ENCODE assay signal across 27 mouse cellular contexts in the genomic region with DNA sequence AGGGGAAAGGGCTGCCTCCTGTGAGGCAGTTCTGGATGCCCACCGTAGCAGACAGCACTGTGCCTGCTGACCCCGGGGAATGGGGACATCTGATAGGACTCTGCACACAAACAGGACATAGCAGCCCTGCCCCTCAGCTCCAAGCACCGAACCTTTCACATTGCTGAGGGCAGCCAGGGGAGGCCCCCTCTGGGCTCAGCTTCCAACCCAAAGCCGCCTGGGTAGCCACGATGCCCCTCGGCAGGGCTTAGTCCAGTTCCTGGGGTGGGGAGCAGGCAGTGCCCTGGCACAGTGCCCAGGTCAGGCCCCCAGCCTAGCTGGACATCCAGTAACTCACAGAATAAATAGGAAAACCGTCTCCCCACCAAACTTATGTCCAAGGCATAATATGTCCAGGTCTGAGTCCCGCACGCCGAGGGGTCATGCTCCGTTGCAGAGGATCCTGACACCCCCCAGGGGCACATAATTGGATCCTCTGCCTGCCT. TPM values are rescaled to one million over a fixed set of nuclear protein-coding genes. Genes with fewer than 3 reads are reported as not detected.
A peak's percentile ranks its signal among the peaks of the same experiment; 100 is the strongest.
DNase-seq lines count a peak whose midpoint lies in the region; ATAC-seq lines count a peak whose summit lies in the region.
"Had no signal": no experiment of that assay in that cellular context is flagged by ENCODE, and none has a peak within 500 bp of the region (broad histone marks: within the 10 kb centered on the region; RNA-seq: fewer than 3 reads in every experiment).

No protein-coding gene starts in this region.

- no peaks in the 10 kb centered on the region for H3K9me3 ChIP-seq in forebrain, embryonic 13.5 days (replicated peaks)
- H3K9me3 ChIP-seq in forebrain, embryonic 15.5 days = no peaks in the 10 kb centered on the region
- H3K9me3 ChIP-seq: hindbrain, embryonic 15.5 days; kidney, embryonic 15.5 days; limb, embryonic 12.5 days; liver, embryonic 15.5 days; midbrain, embryonic 15.5 days had no signal

- intact Hi-C loops in left cerebral cortex, postnatal 4 days (cut with DNase I) = no loop called here
- intact Hi-C loops in left cerebral cortex, postnatal 25 days (cut with DNase I) = no loop called here

- H3K4me3 ChIP-seq in forebrain, embryonic 13.5 days = no peak overlapping the region
- H3K4me3 ChIP-seq in forebrain, embryonic 15.5 days = no peak overlapping the region
- H3K4me3 ChIP-seq: hindbrain, embryonic 15.5 days; kidney, embryonic 15.5 days; left cerebral cortex, adult 2 months; limb, embryonic 12.5 days; liver, embryonic 15.5 days; midbrain, embryonic 15.5 days; myocyte had no signal

- no peak overlapping the region for H3K27ac ChIP-seq in forebrain, embryonic 13.5 days
- H3K27ac ChIP-seq in forebrain, embryonic 15.5 days (replicated peaks) = no peak overlapping the region
- H3K27ac ChIP-seq: hindbrain, embryonic 15.5 days; left cerebral cortex, adult 2 months; limb, embryonic 12.5 days; liver, embryonic 15.5 days; midbrain, embryonic 15.5 days; stomach, postnatal 0 days had no signal

- H3K4me1 ChIP-seq in forebrain, embryonic 13.5 days = peaks cover 27% of the 10 kb centered on the region
- peaks cover 28% of the 10 kb centered on the region for H3K4me1 ChIP-seq in forebrain, embryonic 15.5 days

- no peak overlapping the region for H3K4me2 ChIP-seq in forebrain, embryonic 13.5 days
- no peak overlapping the region for H3K4me2 ChIP-seq in forebrain, embryonic 15.5 days (replicated peaks)
- H3K4me2 ChIP-seq: hindbrain, embryonic 15.5 days; kidney, embryonic 15.5 days; limb, embryonic 12.5 days; liver, embryonic 15.5 days; midbrain, embryonic 15.5 days had no signal

- ATAC-seq in forebrain, embryonic 13.5 days = no peak
- no peak for ATAC-seq in forebrain, embryonic 15.5 days (replicated peaks)
- ATAC-seq: activated CD4-positive, CD25-positive, alpha-beta regulatory T cell, adult 4 months; intestine, postnatal 0 days; lung, postnatal 0 days; midbrain, embryonic 15.5 days; Patski had no signal

- DNase-seq in left cerebral cortex, postnatal 4 days = peak; percentile 9
- no peak for DNase-seq in left cerebral cortex, postnatal 25 days (ENCODE audit: low spot score in 2 of 2)
- peak; percentile 65 for DNase-seq in testis, postnatal 10 days (ENCODE audit: low spot score)
- no peak for DNase-seq in testis, postnatal 14 days (ENCODE audit: low spot score)
- DNase-seq in yolk sac, embryonic 10.5 days (ENCODE audit: low spot score) = no peak
- DNase-seq: adrenal gland, postnatal 25 days; cerebellum, adult 18-20 months; gastrocnemius, postnatal 10 days; kidney, postnatal 4 days; layer of hippocampus, adult 9-11 months; retina, postnatal 1 day; thymus, postnatal 14 days had no signal

- 0 out of 2 replicates have a peak overlapping the region, but pooled peaks have one; percentile 16 for H3K9ac ChIP-seq in forebrain, embryonic 13.5 days
- H3K9ac ChIP-seq in forebrain, embryonic 15.5 days (replicated peaks) = no peak overlapping the region
- H3K9ac ChIP-seq: hindbrain, embryonic 15.5 days; kidney, embryonic 15.5 days; limb, embryonic 12.5 days; liver, embryonic 15.5 days; midbrain, embryonic 15.5 days had no signal

- WGBS in forebrain, embryonic 13.5 days = 88% methylated on average over 11 of the region's 11 CpGs
- 87% methylated on average over 11 of the region's 11 CpGs for WGBS in forebrain, embryonic 15.5 days

- peaks cover 72% of the 10 kb centered on the region for H3K36me3 ChIP-seq in forebrain, embryonic 13.5 days (ENCODE audit: poor library complexity, severe bottlenecking)
- H3K36me3 ChIP-seq in forebrain, embryonic 15.5 days = peaks cover 62% of the 10 kb centered on the region

- H3K27me3 ChIP-seq in forebrain, embryonic 13.5 days = no peaks in the 10 kb centered on the region
- no peaks in the 10 kb centered on the region for H3K27me3 ChIP-seq in forebrain, embryonic 15.5 days
- H3K27me3 ChIP-seq: hindbrain, embryonic 15.5 days; kidney, embryonic 15.5 days; limb, embryonic 12.5 days; liver, embryonic 15.5 days; midbrain, embryonic 15.5 days; Patski had no signal

RNA-seq across cellular contexts. Expression of a gene that starts 5.3 kb away (rescaled TPM):
- polyA plus RNA-seq in forebrain, embryonic 13.5 days (2015; fragmentation: Nextera tagmentation; extraction: Ambion mirVana) = 21.8 and 22.7 TPM in 2 replicates
- polyA plus RNA-seq in forebrain, embryonic 15.5 days (2015; fragmentation: Nextera tagmentation; extraction: Ambion mirVana) = 27.6 and 29.5 TPM in 2 replicates
- total RNA-seq in left cerebral cortex, postnatal 4 days (2021) = 100 to 1,000 TPM; 183 to 189 TPM
- total RNA-seq in left cerebral cortex, postnatal 25 days (2021) = 100 to 1,000 TPM; 231 to 242 TPM

RNA-seq across cellular contexts. Expression of a gene that starts 6.4 kb away (rescaled TPM):
- 63.2 and 69.6 TPM in 2 replicates for polyA plus RNA-seq in forebrain, embryonic 13.5 days (2015; fragmentation: Nextera tagmentation; extraction: Ambion mirVana)
- 73.1 and 73.4 TPM in 2 replicates for polyA plus RNA-seq in forebrain, embryonic 15.5 days (2015; fragmentation: Nextera tagmentation; extraction: Ambion mirVana)
- 10 to 100 TPM; 53.6 to 56.1 TPM for total RNA-seq in left cerebral cortex, postnatal 4 days (2021)
- 10 to 100 TPM; 67.8 to 71.4 TPM for total RNA-seq in left cerebral cortex, postnatal 25 days (2021)

RNA-seq across cellular contexts. Expression of a gene that starts 22.6 kb away (rescaled TPM):
- polyA plus RNA-seq in forebrain, embryonic 13.5 days (2015; fragmentation: Nextera tagmentation; extraction: Ambion mirVana) = not detected in 2 replicates
- polyA plus RNA-seq in forebrain, embryonic 15.5 days (2015; fragmentation: Nextera tagmentation; extraction: Ambion mirVana) = not detected in 2 replicates
- under 1 TPM; 0.91 to 0.98 TPM for total RNA-seq in left cerebral cortex, postnatal 4 days (2021)
- total RNA-seq in left cerebral cortex, postnatal 25 days (2021) = 1 to 10 TPM; 1.2 TPM
- polyA plus RNA-seq: activated CD4-positive, CD25-positive, alpha-beta regulatory T cell, adult 4 months; forebrain, embryonic 11.5 days; lung, postnatal 0 days had no signal

RNA-seq across cellular contexts. Expression of a gene that starts 28.4 kb away (rescaled TPM):
- 96.1 and 98.8 TPM in 2 replicates for polyA plus RNA-seq in forebrain, embryonic 13.5 days (2015; fragmentation: Nextera tagmentation; extraction: Ambion mirVana)
- 105 and 107 TPM in 2 replicates for polyA plus RNA-seq in forebrain, embryonic 15.5 days (2015; fragmentation: Nextera tagmentation; extraction: Ambion mirVana)
- total RNA-seq in left cerebral cortex, postnatal 4 days (2021) = 100 to 1,000 TPM; 113 to 115 TPM
- 100 to 1,000 TPM; 123 to 127 TPM for total RNA-seq in left cerebral cortex, postnatal 25 days (2021)

RNA-seq across cellular contexts. Expression of a gene that starts 42.4 kb away (rescaled TPM):
- polyA plus RNA-seq in forebrain, embryonic 13.5 days (2015; fragmentation: Nextera tagmentation; extraction: Ambion mirVana) = 11.0 and 13.7 TPM in 2 replicates
- 5.6 and 7.0 TPM in 2 replicates for polyA plus RNA-seq in forebrain, embryonic 15.5 days (2015; fragmentation: Nextera tagmentation; extraction: Ambion mirVana)
- total RNA-seq in left cerebral cortex, postnatal 4 days (2021) = 1 to 10 TPM; 1.4 to 1.6 TPM
- 1 to 10 TPM in 1 of 2 experiments, under 1 TPM in 1; 0.94 to 1.1 TPM for total RNA-seq in left cerebral cortex, postnatal 25 days (2021)

Comparison
In these comparisons a context has a peak if more than half of its experiments do, and no peak if none do; other contexts are left out.
1. DNase-seq: peak in left cerebral cortex, postnatal 4 days (single experiment) and testis, postnatal 10 days (single experiment); none in left cerebral cortex, postnatal 25 days (0 of 2), testis, postnatal 14 days (single experiment) and yolk sac, embryonic 10.5 days (single experiment).